Mouse (Mus musculus): ENCODE results near the gene Ccdc117. TPM values are rescaled to one million over a fixed set of nuclear protein-coding genes. Genes with fewer than 3 reads are reported as not detected.
"Not testable (repeated sequence)": the region's sequence is repeated elsewhere in the genome, so short reads cannot be mapped to it uniquely, and the experiment has no call there.

Gene Ccdc117
- total and polyA plus RNA-seq, 3 experiments: 24.3 to 38.9 (median 27.0) TPM

DNA sequence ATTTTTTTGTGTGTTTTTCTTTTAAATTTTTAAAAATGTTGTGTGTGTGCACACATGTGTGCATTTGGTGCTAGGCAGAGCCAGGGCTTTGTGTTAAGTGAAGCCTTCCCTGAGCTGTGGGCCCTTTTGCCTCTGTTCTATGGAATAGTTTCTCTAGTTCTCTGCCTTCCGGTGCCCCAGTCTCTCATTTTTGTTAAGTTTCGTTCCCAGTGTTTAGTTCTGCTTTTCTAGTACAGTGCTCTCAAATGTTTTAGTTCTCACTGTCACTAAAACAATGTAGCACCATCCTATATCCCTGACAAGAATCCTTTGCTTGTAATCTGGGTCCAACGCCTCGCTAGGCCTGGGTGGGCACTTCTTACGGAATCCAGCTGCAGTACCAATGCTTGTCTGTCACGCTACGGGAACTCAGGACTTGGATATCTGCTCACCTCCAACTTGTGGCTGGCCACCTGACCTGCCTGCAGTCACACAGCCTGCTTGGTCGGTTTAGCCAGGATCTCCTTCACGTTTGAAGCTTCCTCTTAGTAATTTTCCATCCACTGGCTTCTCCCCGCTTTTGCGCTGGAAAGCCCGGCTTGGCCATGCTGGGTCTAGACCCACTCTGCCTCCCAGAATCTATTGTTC lies 29.8 kb downstream of the Ccdc117 start:
- H3K9ac ChIP-seq (ENCODE audit: insufficient read depth, low read depth): peak overlapping the region; percentile 49
- no peaks in the 10 kb centered on the region for H3K79me2 ChIP-seq (replicated peaks; ENCODE audit: control insufficient read depth, extremely low read depth, insufficient read depth, poor library complexity, severe bottlenecking)
- H3K9me3 ChIP-seq (replicated peaks; ENCODE audit: low read length): no peaks in the 10 kb centered on the region
- no peaks in the 10 kb centered on the region for H3K36me3 ChIP-seq (replicated peaks in 1 of 2; ENCODE audit: control insufficient read depth in 1 of 2, insufficient read depth in 1 of 2, low read length in 1 of 2)
- dilution Hi-C loops (cut with MboI; ENCODE audit: extremely low pct_ligation_motif_present, extremely low pct_unique_long_range_greater_than_20kb, low sequenced_read_pairs) (no loop called here), in situ Hi-C loops (cut with MboI; ENCODE audit: low pct_ligation_motif_present, low pct_unique_long_range_greater_than_20kb, low sequenced_read_pairs) (no loop called here)
- peak overlapping the region; percentile 17 for H3K4me2 ChIP-seq (ENCODE audit: insufficient read depth, low read depth, poor library complexity, severe bottlenecking)
- peak; percentile 60 for DNase-seq (ENCODE audit: extremely low read depth)
- no peak overlapping the region; the same call in 1 of the 2 replicates for H3K27ac ChIP-seq (ENCODE audit: insufficient read depth, low read depth)
- peaks cover 16 to 42% of the 10 kb centered on the region in 2 experiments for H3K4me1 ChIP-seq (ENCODE audit: control insufficient read depth in 1 of 2, insufficient read depth in 2 of 2)
- H3K4me3 ChIP-seq (replicated peaks in 1 of 3; ENCODE audit: low read depth in 2 of 3, low read length in 2 of 3, poor library complexity in 1 of 3): no peak overlapping the region
- no peaks in the 10 kb centered on the region for H3K27me3 ChIP-seq (replicated peaks)
- peak; percentile 75 for TF ChIP-seq EP300 (IDR thresholded peaks at IDR 0.05; ENCODE audit: low read length)
- TF ChIP-seq MYC (IDR thresholded peaks at IDR 0.05; ENCODE audit: low read depth, low read length): peak; percentile 55; the same call in 1 of the 2 replicates
- TF ChIP-seq ZMIZ1 (IDR thresholded peaks at IDR 0.05; ENCODE audit: low read depth, low read length): no peak
- TF ChIP-seq NRF1 (IDR thresholded peaks at IDR 0.05; ENCODE audit: low read depth, low read length): no peak
- no peak for TF ChIP-seq RCOR1 (conservative IDR thresholded peaks at IDR 0.05; ENCODE audit: low read depth, low read length)
- peak; percentile 73 for TF ChIP-seq MAX (IDR thresholded peaks at IDR 0.05; ENCODE audit: low read length)
- TF ChIP-seq BHLHE40 (IDR thresholded peaks at IDR 0.05; ENCODE audit: low read depth, low read length): peak; percentile 86
- TF ChIP-seq E2F4 (IDR thresholded peaks at IDR 0.05; ENCODE audit: insufficient replicate concordance, low read depth, low read length): no peak
- TF ChIP-seq CHD2 (IDR thresholded peaks at IDR 0.05; ENCODE audit: low read length): no peak
- no peak for TF ChIP-seq RAD21 (IDR thresholded peaks at IDR 0.05; ENCODE audit: low read depth, low read length)
- peak; percentile 6; the same call in 1 of the 2 replicates for TF ChIP-seq ELF1 (IDR thresholded peaks at IDR 0.05; ENCODE audit: low read depth, low read length)
- peak; percentile 30; the same call in 1 of the 2 replicates for TF ChIP-seq SIN3A (IDR thresholded peaks at IDR 0.05; ENCODE audit: low read length)
- 0 out of 2 replicates have a peak, but pooled peaks have one; percentile 52 for TF ChIP-seq ETS1 (conservative IDR thresholded peaks at IDR 0.05; ENCODE audit: low read depth, low read length)
- peak; percentile 14; the same call in 1 of the 2 replicates for TF ChIP-seq TCF12 (IDR thresholded peaks at IDR 0.05; ENCODE audit: low read depth, low read length)
- peak; percentile 30; the same call in 1 of the 2 replicates for TF ChIP-seq POLR2A (IDR thresholded peaks at IDR 0.05; ENCODE audit: low read depth, low read length)
- no peak for TF ChIP-seq MEF2A (IDR thresholded peaks at IDR 0.05; ENCODE audit: borderline replicate concordance, low read depth, low read length)
- no peak for TF ChIP-seq HCFC1 (IDR thresholded peaks at IDR 0.05; ENCODE audit: low read depth, low read length)
- TF ChIP-seq POLR2AphosphoS2 (IDR thresholded peaks at IDR 0.05; ENCODE audit: low read depth, low read length): no peak
- TF ChIP-seq IRF4 (IDR thresholded peaks at IDR 0.05; ENCODE audit: low read depth, low read length): peak; percentile 68

DNA sequence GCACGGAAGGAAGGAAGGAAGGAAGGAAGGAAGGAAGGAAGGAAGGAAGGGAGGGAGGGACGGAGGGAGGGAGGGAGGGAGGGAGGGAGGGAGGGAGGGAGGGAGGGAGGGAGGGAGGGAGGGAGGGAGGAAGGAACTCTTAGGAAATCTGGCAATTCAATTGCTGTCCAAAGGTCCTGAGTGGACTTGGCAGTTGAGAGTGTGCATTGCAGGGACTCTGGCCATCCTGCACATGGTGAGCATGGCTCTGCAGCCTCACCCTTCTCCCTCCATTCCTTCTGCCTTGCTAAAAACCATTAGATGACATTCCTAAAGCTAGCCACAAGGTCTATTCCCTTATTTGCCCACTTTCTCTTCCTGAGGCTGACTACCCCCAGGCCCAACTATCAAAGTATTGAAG lies 31.3 kb downstream of the Ccdc117 start:
- H3K27me3 ChIP-seq (replicated peaks); H3K9ac ChIP-seq (ENCODE audit: insufficient read depth, low read depth); H3K4me2 ChIP-seq (ENCODE audit: insufficient read depth, low read depth, poor library complexity, severe bottlenecking); in situ Hi-C loops (cut with MboI; ENCODE audit: low pct_ligation_motif_present, low pct_unique_long_range_greater_than_20kb, low sequenced_read_pairs); H3K79me2 ChIP-seq (replicated peaks; ENCODE audit: control insufficient read depth, extremely low read depth, insufficient read depth, poor library complexity, severe bottlenecking); H3K9me3 ChIP-seq (replicated peaks; ENCODE audit: low read length); H3K36me3 ChIP-seq (replicated peaks in 1 of 2; ENCODE audit: control insufficient read depth in 1 of 2, insufficient read depth in 1 of 2, low read length in 1 of 2); H3K27ac ChIP-seq (ENCODE audit: insufficient read depth, low read depth); H3K4me3 ChIP-seq (replicated peaks in 1 of 3; ENCODE audit: low read depth in 2 of 3, low read length in 2 of 3, poor library complexity in 1 of 3); DNase-seq (ENCODE audit: extremely low read depth); dilution Hi-C loops (cut with MboI; ENCODE audit: extremely low pct_ligation_motif_present, extremely low pct_unique_long_range_greater_than_20kb, low sequenced_read_pairs): not testable (repeated sequence)
- H3K4me1 ChIP-seq (ENCODE audit: control insufficient read depth in 1 of 2, insufficient read depth in 2 of 2): peaks cover 16 to 42% of the 10 kb centered on the region in 2 experiments
